Mouse (Mus musculus) G1E (cell line): ENCODE data around the gene Olfr203. TPM values are rescaled to one million over a fixed set of nuclear protein-coding genes. Genes with fewer than 3 reads are reported as not detected.
"Not testable (repeated sequence)": the region's sequence is repeated elsewhere in the genome, so short reads cannot be mapped to it uniquely, and the experiment has no call there.

Source experiments
- ATAC-seq: 2 replicates; pipeline ENCODE4 v1.8.0; 2016; ENCODE audit warnings: mild to moderate bottlenecking; ENCODE audit not compliant: insufficient number of reproducible peaks, poor library complexity, low FRiP score, severe bottlenecking; ENCODE audit errors: extremely low read depth
- DNase-seq: peaks from one replicate; pipeline ENCODE4 v3.0.0; 2012; ENCODE audit warnings: low spot score
- H3K27me3 ChIP-seq: 2 replicates; pipeline ENCODE4 v1.6.1; 2012; ENCODE audit warnings: mild to moderate bottlenecking, low read length, inconsistent platforms; ENCODE audit not compliant: insufficient read depth
- H3K36me3 ChIP-seq: replicated peaks from 2 replicates; pipeline ENCODE3; 2012; ENCODE audit warnings: mild to moderate bottlenecking, inconsistent platforms
- H3K4me1 ChIP-seq: 2 replicates; pipeline ENCODE4 v1.6.1; 2012; ENCODE audit warnings: low read depth, low read length, inconsistent platforms, mixed read lengths; ENCODE audit not compliant: insufficient read depth
- H3K4me3 ChIP-seq: 2 replicates; pipeline ENCODE4 v1.5.1; 2012; ENCODE audit warnings: low read depth, mild to moderate bottlenecking, inconsistent platforms, low read length, moderate library complexity, mixed read lengths
- H3K9me3 ChIP-seq: replicated peaks from 2 replicates; pipeline ENCODE4 v1.6.1; 2012; ENCODE audit warnings: inconsistent platforms
- CTCF ChIP-seq: IDR thresholded peaks from 2 replicates; pipeline ENCODE4 v1.5.1; 2012; ENCODE audit warnings: low read depth, low read length, inconsistent platforms, mixed read lengths
- GATA1 ChIP-seq: IDR thresholded peaks from 2 replicates; pipeline ENCODE4 v1.6.1; 2012; ENCODE audit warnings: borderline replicate concordance, low read length, inconsistent platforms, mixed read lengths
- GATA2 ChIP-seq: IDR thresholded peaks from 2 replicates; pipeline ENCODE4 v1.6.1; 2012; ENCODE audit warnings: low read depth, low read length, inconsistent platforms, borderline replicate concordance
- POLR2AphosphoS5 ChIP-seq: IDR thresholded peaks from 2 replicates; pipeline ENCODE4 v1.6.1; 2012; ENCODE audit warnings: low read depth, low read length, inconsistent platforms; ENCODE audit not compliant: insufficient replicate concordance
- TAL1 ChIP-seq: conservative IDR thresholded peaks from 2 replicates; pipeline ENCODE4 v1.6.1; 2012; ENCODE audit warnings: low read depth, low read length, inconsistent platforms, mixed read lengths
- polyA plus RNA-seq: library from polyadenylated mRNA; stranded (reverse); fragments of >175 nt; gene quantifications from 2 replicates; pipeline ENCODE4 v1.2.3, GENCODE M21; 2012
- total RNA-seq, 2 experiments: library from RNA; stranded (forward) in 1 of 2; stranded (reverse) in 1 of 2; fragments of 200-1000 nt in 1 of 2; fragments of >200 nt in 1 of 2; fragmentation: Nextera tagmentation in 1 of 2; gene quantifications; 2 replicates each; pipeline ENCODE4 v1.2.3; 2014 to 2017

Gene Olfr203
- total RNA-seq (2014; fragmentation: Nextera tagmentation) (not detected in 2 replicates), total RNA-seq (2017) (not detected in 2 replicates), polyA plus RNA-seq (not detected in 2 replicates)

DNA sequence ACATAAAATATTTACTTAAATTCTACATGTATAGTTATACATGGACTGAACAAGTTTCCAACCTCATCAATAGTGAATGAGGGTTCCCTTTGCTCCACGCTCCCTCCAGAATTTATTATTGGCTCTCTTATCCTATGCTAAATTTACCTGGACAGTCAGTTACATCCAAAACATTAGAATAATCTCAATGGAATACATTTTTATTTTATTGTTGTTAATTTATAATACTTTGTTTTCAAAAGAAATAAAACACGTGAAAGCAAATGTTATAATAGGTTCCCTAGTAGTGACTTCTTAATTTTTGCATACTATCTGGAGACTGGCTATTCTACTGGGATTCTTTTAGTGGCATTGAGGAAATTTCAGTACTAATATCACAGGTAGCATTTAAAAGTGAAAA lies at the start of gene Olfr203:
Gene Olfr203, plus strand, starts transcription at position 301 of the 400 bp plus-strand sequence.
- no peaks in the 10 kb centered on the region for H3K27me3 ChIP-seq
- no peak for DNase-seq
- ATAC-seq: no peak
- no peaks in the 10 kb centered on the region for H3K36me3 ChIP-seq
- no peak within 1 kb of the TSS for H3K4me3 ChIP-seq
- TF ChIP-seq GATA2 (no peak), POLR2AphosphoS5 (no peak), TAL1 (no peak), GATA1 (no peak), CTCF (no peak)
- H3K9me3 ChIP-seq: no peaks in the 10 kb centered on the region
- H3K4me1 ChIP-seq: no peaks in the 10 kb centered on the region

GRCm38 (mm10) chr16:59249684-59250083 lies 49.0 kb upstream of the Olfr203 start:
- no peak overlapping the region for H3K4me3 ChIP-seq
- no peaks in the 10 kb centered on the region for H3K27me3 ChIP-seq
- no peaks in the 10 kb centered on the region for H3K36me3 ChIP-seq
- H3K4me1 ChIP-seq: no peaks in the 10 kb centered on the region
- TF ChIP-seq CTCF (no peak), GATA1 (no peak), POLR2AphosphoS5 (no peak), TAL1 (no peak), GATA2 (no peak)
- no peak for ATAC-seq
- no peak for DNase-seq
- H3K9me3 ChIP-seq: peaks cover 3% of the 10 kb centered on the region; the same call in 1 of the 2 replicates

- H3K4me1 ChIP-seq, DNase-seq, H3K27me3 ChIP-seq, H3K9me3 ChIP-seq, H3K36me3 ChIP-seq, H3K4me3 ChIP-seq: not testable (repeated sequence)
- ATAC-seq: peak; percentile 73
Measured at GRCm38 (mm10) chr16:59269097-59269496, 29.6 kb upstream of the Olfr203 start.

- H3K27me3 ChIP-seq, H3K4me3 ChIP-seq, DNase-seq, ATAC-seq, H3K4me1 ChIP-seq, H3K36me3 ChIP-seq, H3K9me3 ChIP-seq: not testable (repeated sequence)
Measured at GRCm38 (mm10) chr16:59272532-59272931, 26.1 kb upstream of the Olfr203 start, which contains the start of gene Olfr201. Gene Olfr201 (minus strand): TSS chr16:59272632.

DNA sequence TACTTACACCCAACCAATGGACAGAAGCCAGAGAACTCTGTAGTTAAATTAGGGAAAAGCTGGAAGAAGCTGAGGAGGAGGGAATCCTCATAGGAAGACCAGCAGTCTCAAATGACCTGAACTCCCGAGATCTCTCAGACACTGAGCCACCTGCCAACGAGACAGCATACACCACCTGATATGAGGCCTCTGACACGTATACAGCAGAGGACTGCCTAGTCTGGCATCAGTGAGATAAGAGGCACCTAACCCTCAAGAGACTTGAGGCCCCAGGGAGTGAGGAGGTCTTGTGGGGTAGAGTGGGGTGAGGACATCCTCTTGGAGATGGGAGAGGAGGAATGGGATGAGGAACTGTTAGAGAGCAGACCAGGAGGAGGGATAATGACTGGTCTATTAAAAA lies 18.1 kb upstream of the Olfr203 start:
- H3K27me3 ChIP-seq: no peaks in the 10 kb centered on the region
- H3K9me3 ChIP-seq: no peaks in the 10 kb centered on the region
- TF ChIP-seq POLR2AphosphoS5 (no peak), CTCF (no peak), GATA1 (no peak), TAL1 (peak; percentile 92), GATA2 (no peak)
- H3K4me3 ChIP-seq: peak overlapping the region; percentile 40; the same call in 1 of the 2 replicates
- no peak for DNase-seq
- peak; percentile 89 for ATAC-seq
- peaks cover 37% of the 10 kb centered on the region for H3K4me1 ChIP-seq
- no peaks in the 10 kb centered on the region for H3K36me3 ChIP-seq

- no peaks in the 10 kb centered on the region for H3K27me3 ChIP-seq
- ATAC-seq (peak; percentile 58), DNase-seq (no peak)
- peaks cover 37% of the 10 kb centered on the region for H3K4me1 ChIP-seq
- H3K9me3 ChIP-seq: peaks cover 12% of the 10 kb centered on the region
- no peak for TF ChIP-seq CTCF
- no peak for TF ChIP-seq GATA1
- TF ChIP-seq TAL1: 0 out of 2 replicates have a peak, but pooled peaks have one; percentile 9
- TF ChIP-seq POLR2AphosphoS5: no peak
- no peak for TF ChIP-seq GATA2
- no peak overlapping the region for H3K4me3 ChIP-seq
- no peaks in the 10 kb centered on the region for H3K36me3 ChIP-seq
Measured at GRCm38 (mm10) chr16:59283476-59283875, 15.2 kb upstream of the Olfr203 start.

- Histone ChIP-seq H3K9me3 (peaks cover 12% of the 10 kb centered on the region), H3K27me3 (no peaks in the 10 kb centered on the region), H3K36me3 (no peaks in the 10 kb centered on the region), H3K4me1 (peaks cover 22% of the 10 kb centered on the region), H3K4me3 (no peak within 1 kb of the TSS)
- ATAC-seq (no peak), DNase-seq (no peak)
- TF ChIP-seq GATA2: no peak
- no peak for TF ChIP-seq CTCF
- no peak for TF ChIP-seq POLR2AphosphoS5
Measured at GRCm38 (mm10) chr16:59286693-59287092, 12.0 kb upstream of the Olfr203 start, which contains the start of gene Olfr202. Gene Olfr202 (minus strand): TSS chr16:59286793.

DNA sequence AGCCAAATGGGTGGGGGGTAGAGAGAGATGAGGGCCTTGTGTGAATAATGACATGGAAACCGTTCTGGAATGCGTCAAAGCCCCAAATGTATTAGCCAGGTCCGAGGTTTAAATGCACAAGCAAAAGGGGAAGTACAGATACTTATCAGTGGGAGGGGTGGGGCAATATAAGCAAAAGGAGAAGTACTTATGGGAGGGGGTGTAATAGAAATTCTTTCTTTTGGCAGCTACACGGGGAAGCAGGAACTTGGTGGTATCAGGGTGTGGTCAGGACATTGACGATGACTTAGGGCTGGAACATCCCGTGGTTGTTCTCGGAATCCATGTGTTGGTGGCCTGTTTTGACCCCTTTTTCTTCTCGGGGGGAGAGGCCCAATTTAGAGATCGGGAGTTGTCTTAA lies 11.1 kb upstream of the Olfr203 start:
- H3K36me3 ChIP-seq, H3K4me3 ChIP-seq, ATAC-seq, H3K27me3 ChIP-seq, DNase-seq: not testable (repeated sequence)
- peaks cover 12% of the 10 kb centered on the region for H3K9me3 ChIP-seq
- peaks cover 17% of the 10 kb centered on the region for H3K4me1 ChIP-seq
